15 mouse cellular contexts compared by ENCODE assay signal in genomic region chr6:145445380-145445779, GRCm38 (mm10).
DNase-seq lines count a peak whose midpoint lies in the region; ATAC-seq lines count a peak whose summit lies in the region.
"Had no signal": no experiment of that assay in that cellular context is flagged by ENCODE, and none has a peak within 500 bp of the region (broad histone marks: within the 10 kb centered on the region; RNA-seq: fewer than 3 reads in every experiment).

No protein-coding gene starts in this region.

- no peak overlapping the region for H3K4me2 ChIP-seq in heart, embryonic 11.5 days
- H3K4me2 ChIP-seq in embryonic facial prominence, embryonic 13.5 days, result no peak overlapping the region
- H3K4me2 ChIP-seq: hindbrain, embryonic 12.5 days; liver, embryonic 12.5 days; neural tube, embryonic 13.5 days had no signal

- DNase-seq in heart, adult 18-20 months, result peak; percentile 29 to 49
- DNase-seq in layer of hippocampus, adult 18-20 months (ENCODE audit: low spot score in 2 of 2), result peak; percentile 7 to 58
- no peak for DNase-seq in layer of hippocampus, postnatal 25 days (ENCODE audit: extremely low spot score in 1 of 2, low spot score in 1 of 2)
- peak; percentile 31 for DNase-seq in gastrocnemius, postnatal 25 days
- DNase-seq: kidney, adult 18-20 months had no signal

- H3K9me3 ChIP-seq in heart, embryonic 11.5 days (replicated peaks; ENCODE audit: control insufficient read depth, low read length), result no peaks in the 10 kb centered on the region
- H3K9me3 ChIP-seq in embryonic facial prominence, embryonic 13.5 days, result no peaks in the 10 kb centered on the region
- H3K9me3 ChIP-seq: hindbrain, embryonic 12.5 days; liver, embryonic 12.5 days; neural tube, embryonic 13.5 days had no signal

- H3K36me3 ChIP-seq in heart, embryonic 11.5 days (ENCODE audit: control insufficient read depth, insufficient read depth, low read length), result no peaks in the 10 kb centered on the region
- no peaks in the 10 kb centered on the region for H3K36me3 ChIP-seq in embryonic facial prominence, embryonic 13.5 days
- H3K36me3 ChIP-seq: hindbrain, embryonic 12.5 days; liver, embryonic 12.5 days; neural tube, embryonic 13.5 days had no signal

- H3K27me3 ChIP-seq in heart, embryonic 11.5 days (ENCODE audit: control insufficient read depth, insufficient read depth, low read length), result no peaks in the 10 kb centered on the region
- H3K27me3 ChIP-seq in embryonic facial prominence, embryonic 13.5 days, result no peaks in the 10 kb centered on the region
- H3K27me3 ChIP-seq: hindbrain, embryonic 12.5 days; liver, embryonic 12.5 days; neural tube, embryonic 13.5 days; Patski had no signal

- no peak for ATAC-seq in heart, embryonic 11.5 days (replicated peaks; ENCODE audit: insufficient number of reproducible peaks, low FRiP score, low TSS enrichment)
- no peak for ATAC-seq in embryonic facial prominence, embryonic 13.5 days (ENCODE audit: insufficient number of reproducible peaks, insufficient read depth, low FRiP score, low TSS enrichment, low read depth)
- no peak for ATAC-seq in erythroblast, adult 5-6 weeks (replicated peaks; ENCODE audit: low FRiP score, poor library complexity, severe bottlenecking)
- ATAC-seq in erythroid progenitor cell, adult 5-6 weeks (replicated peaks; ENCODE audit: low FRiP score, poor library complexity, severe bottlenecking), result no peak
- ATAC-seq: liver, embryonic 12.5 days; midbrain, embryonic 16.5 days; Patski had no signal

- H3K27ac ChIP-seq in heart, embryonic 11.5 days (ENCODE audit: low read depth, low read length), result no peak overlapping the region
- peak overlapping the region; percentile 80 for H3K27ac ChIP-seq in embryonic facial prominence, embryonic 13.5 days
- H3K27ac ChIP-seq: hindbrain, embryonic 12.5 days; liver, embryonic 12.5 days; macrophage; neural tube, embryonic 13.5 days had no signal

- 77% methylated on average over 4 of the region's 4 CpGs for WGBS in heart, embryonic 11.5 days (ENCODE audit: insufficient replicate concordance)
- WGBS in embryonic facial prominence, embryonic 13.5 days, result 63% methylated on average over 4 of the region's 4 CpGs

- H3K4me1 ChIP-seq in heart, embryonic 11.5 days (ENCODE audit: control insufficient read depth, insufficient read depth, low read length), result peaks cover 15% of the 10 kb centered on the region; the same call in 1 of the 2 replicates
- H3K4me1 ChIP-seq in embryonic facial prominence, embryonic 13.5 days, result peaks cover 60% of the 10 kb centered on the region
- H3K4me1 ChIP-seq: hindbrain, embryonic 12.5 days; liver, embryonic 12.5 days; neural tube, embryonic 13.5 days had no signal

- H3K9ac ChIP-seq in heart, embryonic 11.5 days (ENCODE audit: low read depth, low read length), result no peak overlapping the region
- no peak overlapping the region for H3K9ac ChIP-seq in embryonic facial prominence, embryonic 13.5 days
- H3K9ac ChIP-seq: hindbrain, embryonic 12.5 days; liver, embryonic 12.5 days; neural tube, embryonic 13.5 days had no signal

- H3K4me3 ChIP-seq in heart, embryonic 11.5 days (ENCODE audit: low read depth, low read length), result no peak overlapping the region
- H3K4me3 ChIP-seq in embryonic facial prominence, embryonic 13.5 days, result no peak overlapping the region
- H3K4me3 ChIP-seq: hindbrain, embryonic 12.5 days; liver, embryonic 12.5 days; neural tube, embryonic 13.5 days had no signal

Comparison
In these comparisons a context has a peak if more than half of its experiments do, and no peak if none do; other contexts are left out.
1. DNase-seq: peak in heart, adult 18-20 months (2 of 2), layer of hippocampus, adult 18-20 months (2 of 2) and gastrocnemius, postnatal 25 days (single experiment); none in layer of hippocampus, postnatal 25 days (0 of 2).